9 mouse cellular contexts compared by ENCODE assay signal in the genomic region with DNA sequence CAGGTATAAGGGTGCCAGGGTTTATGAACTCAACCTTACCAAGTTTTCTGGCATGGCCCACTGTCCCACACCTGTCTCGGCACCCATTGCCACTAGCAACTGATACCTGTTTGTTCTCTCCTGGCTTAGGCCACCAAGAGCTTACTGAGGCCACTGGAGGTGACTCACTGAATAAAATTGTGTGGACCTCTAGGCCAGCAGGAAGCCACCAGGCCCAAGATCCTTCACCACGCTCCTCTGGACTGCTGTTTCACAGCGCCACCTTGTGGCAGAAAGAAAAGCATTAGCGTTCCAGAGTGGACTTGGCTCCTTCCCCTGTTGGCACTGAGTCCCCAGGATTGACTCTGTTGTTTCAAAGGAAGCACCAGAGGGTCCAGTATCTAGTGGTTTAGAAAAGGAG. TPM values are rescaled to one million over a fixed set of nuclear protein-coding genes. Genes with fewer than 3 reads are reported as not detected.
DNase-seq lines count a peak whose midpoint lies in the region; ATAC-seq and TF ChIP-seq lines count a peak whose summit lies in the region.
"Had no signal": no experiment of that assay in that cellular context is flagged by ENCODE, and none has a peak within 500 bp of the region (broad histone marks: within the 10 kb centered on the region; RNA-seq: fewer than 3 reads in every experiment).

No protein-coding gene starts in this region.

- intact Hi-C loops in left cerebral cortex, postnatal 36 days (cut with DNase I), result loop anchor here (2.0 to 10.0 kb wide), 4 partner anchors 83 to 403 kb away; a partner anchor contains a TSS

- H3K27me3 ChIP-seq in cerebellum, adult 2 months (ENCODE audit: control insufficient read depth, insufficient read depth, low read length), result no peaks in the 10 kb centered on the region
- H3K27me3 ChIP-seq: embryonic facial prominence, embryonic 12.5 days had no signal

- no peak overlapping the region for H3K27ac ChIP-seq in cerebellum, adult 2 months (ENCODE audit: insufficient read depth, low read length)
- H3K27ac ChIP-seq: embryonic facial prominence, embryonic 12.5 days had no signal

- WGBS in cerebellum, adult 2 months, result 24% methylated on average over 4 of the region's 4 CpGs

- no peak overlapping the region for H3K4me3 ChIP-seq in cerebellum, adult 2 months (replicated peaks; ENCODE audit: insufficient read depth, low read depth, low read length)
- H3K4me3 ChIP-seq: embryonic facial prominence, embryonic 12.5 days had no signal

- peak; percentile 85 for TF ChIP-seq CTCF in cerebellum, adult 2 months (IDR thresholded peaks at IDR 0.05; ENCODE audit: borderline replicate concordance, insufficient read depth, low read depth, low read length)

- no peak for TF ChIP-seq POLR2A in cerebellum, adult 2 months (IDR thresholded peaks at IDR 0.05; ENCODE audit: borderline replicate concordance, insufficient read depth, low read length)

- peak; percentile 30 for DNase-seq in ovary, adult 18-20 months (ENCODE audit: low spot score)
- DNase-seq in ovary, postnatal 10 days (ENCODE audit: low spot score), result no peak
- DNase-seq in cerebellum, adult 2 months, result peak; percentile 68
- peak; percentile 68 to 77 for DNase-seq in frontal cortex, postnatal 36 days (ENCODE audit: low spot score in 2 of 2)
- peak; percentile 56 for DNase-seq in hindlimb bud, embryonic 11.5 days (ENCODE audit: extremely low spot score, low read depth, low spot score)
- DNase-seq in left cerebral cortex, postnatal 36 days (ENCODE audit: low spot score in 2 of 2), result peak; percentile 53 to 64
- DNase-seq in testis, postnatal 10 days (ENCODE audit: low spot score), result peak; percentile 84

- peak; percentile 88 for ATAC-seq in monocyte, adult 5-6 weeks (replicated peaks; ENCODE audit: insufficient number of reproducible peaks, low FRiP score, low TSS enrichment, poor library complexity, severe bottlenecking)

- H3K4me1 ChIP-seq in cerebellum, adult 2 months (ENCODE audit: control insufficient read depth, insufficient read depth, low read length), result no peaks in the 10 kb centered on the region
- H3K4me1 ChIP-seq: embryonic facial prominence, embryonic 12.5 days had no signal

RNA-seq across cellular contexts. Expression of a gene that starts 16.6 kb away (rescaled TPM):
- 183 and 188 TPM in 2 replicates for polyA plus RNA-seq in cerebellum, adult 2 months (2012; rRNA removed)
- 100 to 1,000 TPM; 173 to 178 TPM for total RNA-seq in left cerebral cortex, postnatal 36 days (2021)
- total RNA-seq in monocyte, adult 5-6 weeks (2017), result 0.43 to 1.6 TPM (median 1.3 TPM) in 3 replicates

RNA-seq across cellular contexts. Expression of a gene that starts 23.2 kb away (rescaled TPM):
- 16.8 and 23.1 TPM in 2 replicates for polyA plus RNA-seq in cerebellum, adult 2 months (2012; rRNA removed)
- total RNA-seq in left cerebral cortex, postnatal 36 days (2021), result 10 to 100 TPM; 24.8 to 27.7 TPM
- 73.6 to 178 TPM (median 77.9 TPM) in 3 replicates for total RNA-seq in monocyte, adult 5-6 weeks (2017)

Comparison
In these comparisons a context has a peak if more than half of its experiments do, and no peak if none do; other contexts are left out.
1. RNA of a gene that starts 16.6 kb away (total RNA-seq): 173 to 178 TPM in left cerebral cortex, postnatal 36 days; 0.43 to 1.6 TPM in monocyte, adult 5-6 weeks; every median in the first group is over 10 times any median in the second.